In genomic region chr11:75933371-75933770, GRCm38 (mm10) we compare ENCODE assay signal across 20 mouse cellular contexts. TPM values are rescaled to one million over a fixed set of nuclear protein-coding genes. Genes with fewer than 3 reads are reported as not detected.
DNase-seq lines count a peak whose midpoint lies in the region; ATAC-seq and TF ChIP-seq lines count a peak whose summit lies in the region.
"Had no signal": no experiment of that assay in that cellular context is flagged by ENCODE, and none has a peak within 500 bp of the region (broad histone marks: within the 10 kb centered on the region; RNA-seq: fewer than 3 reads in every experiment).

No protein-coding gene starts in this region.

- H3K9me3 ChIP-seq in intestine, embryonic 15.5 days: no peaks in the 10 kb centered on the region
- no peaks in the 10 kb centered on the region for H3K9me3 ChIP-seq in intestine, postnatal 0 days (ENCODE audit: control insufficient read depth)
- H3K9me3 ChIP-seq: embryonic facial prominence, embryonic 12.5 days; forebrain, embryonic 12.5 days; heart, embryonic 13.5 days; hindbrain, embryonic 12.5 days had no signal

- H3K4me2 ChIP-seq in intestine, embryonic 15.5 days (replicated peaks): no peak overlapping the region
- H3K4me2 ChIP-seq in intestine, postnatal 0 days (replicated peaks; ENCODE audit: low read depth): no peak overlapping the region
- H3K4me2 ChIP-seq: embryonic facial prominence, embryonic 12.5 days; forebrain, embryonic 12.5 days; heart, embryonic 13.5 days; hindbrain, embryonic 12.5 days had no signal

- peaks cover 60% of the 10 kb centered on the region for H3K4me1 ChIP-seq in intestine, embryonic 15.5 days (replicated peaks)
- H3K4me1 ChIP-seq in intestine, postnatal 0 days (replicated peaks; ENCODE audit: control insufficient read depth, insufficient read depth, low read length): peaks cover 24% of the 10 kb centered on the region

- H3K27ac ChIP-seq in intestine, embryonic 15.5 days: 0 out of 2 replicates have a peak overlapping the region, but pooled peaks have one; percentile 18
- H3K27ac ChIP-seq in intestine, postnatal 0 days (ENCODE audit: low read depth, low read length): no peak overlapping the region
- H3K27ac ChIP-seq: embryonic facial prominence, embryonic 12.5 days; forebrain, embryonic 12.5 days; heart, embryonic 13.5 days; hindbrain, embryonic 12.5 days; hindbrain, postnatal 0 days had no signal

- H3K36me3 ChIP-seq in intestine, embryonic 15.5 days: no peaks in the 10 kb centered on the region
- no peaks in the 10 kb centered on the region for H3K36me3 ChIP-seq in intestine, postnatal 0 days (ENCODE audit: control insufficient read depth, insufficient read depth)
- H3K36me3 ChIP-seq: embryonic facial prominence, embryonic 12.5 days; forebrain, embryonic 12.5 days; heart, embryonic 13.5 days; hindbrain, embryonic 12.5 days had no signal

- H3K9ac ChIP-seq in intestine, embryonic 15.5 days: no peak overlapping the region
- H3K9ac ChIP-seq in intestine, postnatal 0 days (ENCODE audit: low read depth, low read length): no peak overlapping the region
- H3K9ac ChIP-seq: embryonic facial prominence, embryonic 12.5 days; forebrain, embryonic 12.5 days; heart, embryonic 13.5 days; hindbrain, embryonic 12.5 days had no signal

- TF ChIP-seq CTCF in intestine, postnatal 0 days (IDR thresholded peaks at IDR 0.05; ENCODE audit: low read depth): no peak

- ATAC-seq in intestine, embryonic 15.5 days: no peak
- ATAC-seq in intestine, postnatal 0 days: no peak
- ATAC-seq: forebrain, embryonic 16.5 days; hindbrain, postnatal 0 days had no signal

- H3K4me3 ChIP-seq in intestine, embryonic 15.5 days (replicated peaks): no peak overlapping the region
- H3K4me3 ChIP-seq in intestine, postnatal 0 days (ENCODE audit: low read depth, low read length): no peak overlapping the region
- H3K4me3 ChIP-seq: embryonic facial prominence, embryonic 12.5 days; forebrain, embryonic 12.5 days; heart, embryonic 13.5 days; hindbrain, embryonic 12.5 days had no signal

- WGBS in intestine, embryonic 15.5 days: 64% methylated on average over 5 of the region's 5 CpGs
- 62% methylated on average over 5 of the region's 5 CpGs for WGBS in intestine, postnatal 0 days

- no peaks in the 10 kb centered on the region for H3K27me3 ChIP-seq in intestine, embryonic 15.5 days (replicated peaks)
- H3K27me3 ChIP-seq in intestine, postnatal 0 days (replicated peaks; ENCODE audit: control insufficient read depth, insufficient read depth, low read length): no peaks in the 10 kb centered on the region
- H3K27me3 ChIP-seq: embryonic facial prominence, embryonic 12.5 days; forebrain, embryonic 12.5 days; heart, embryonic 13.5 days; hindbrain, embryonic 12.5 days had no signal

- DNase-seq in adrenal gland, adult 2 months: peak; percentile 71
- DNase-seq in adrenal gland, adult 18-20 months (ENCODE audit: low spot score in 2 of 2): no peak
- peak; percentile 45 for DNase-seq in adrenal gland, postnatal 25 days
- no peak for DNase-seq in thymus, postnatal 10 days (ENCODE audit: low spot score in 2 of 2)
- DNase-seq in natural killer cell, adult 2 months (ENCODE audit: low spot score in 2 of 2): no peak
- DNase-seq: cerebellum, adult 11-12 months; cerebellum, adult 9-10 months; cerebellum, postnatal 25 days; gastrocnemius, postnatal 25 days; heart, adult 11 months; heart, postnatal 36 days; kidney, adult 2 months had no signal

RNA-seq across cellular contexts. Expression of gene Rph3al, which starts 4.9 kb away (rescaled TPM):
- 10 to 100 TPM; 16.6 to 18.0 TPM for total RNA-seq in adrenal gland, adult 2 months (2021)
- polyA plus RNA-seq in adrenal gland, adult 2 months (2012; rRNA removed): 19.6 and 20.4 TPM in 2 replicates
- 10 to 100 TPM; 15.0 to 17.0 TPM for total RNA-seq in adrenal gland, adult 18-20 months (2021)
- polyA plus RNA-seq in intestine, embryonic 15.5 days (2015; fragmentation: Nextera tagmentation; extraction: Ambion mirVana): 18.2 and 19.7 TPM in 2 replicates
- 10.5 and 12.9 TPM in 2 replicates for polyA plus RNA-seq in intestine, postnatal 0 days (2015; fragmentation: Nextera tagmentation; extraction: Ambion mirVana)
- 17.2 and 19.4 TPM in 2 replicates for total RNA-seq in adrenal gland, postnatal 25 days (2021)

Comparison
In these comparisons a context has a peak if more than half of its experiments do, and no peak if none do; other contexts are left out.
1. DNase-seq: peak in adrenal gland, adult 2 months (single experiment) and adrenal gland, postnatal 25 days (single experiment); none in adrenal gland, adult 18-20 months (0 of 2), thymus, postnatal 10 days (0 of 2) and natural killer cell, adult 2 months (0 of 2).